Mouse (Mus musculus): ENCODE data around the gene Amhr2. TPM values are rescaled to one million over a fixed set of nuclear protein-coding genes. Genes with fewer than 3 reads are reported as not detected.

The Amhr2 gene
- polyA plus RNA-seq, 1 experiment: 4.8 TPM

DNA sequence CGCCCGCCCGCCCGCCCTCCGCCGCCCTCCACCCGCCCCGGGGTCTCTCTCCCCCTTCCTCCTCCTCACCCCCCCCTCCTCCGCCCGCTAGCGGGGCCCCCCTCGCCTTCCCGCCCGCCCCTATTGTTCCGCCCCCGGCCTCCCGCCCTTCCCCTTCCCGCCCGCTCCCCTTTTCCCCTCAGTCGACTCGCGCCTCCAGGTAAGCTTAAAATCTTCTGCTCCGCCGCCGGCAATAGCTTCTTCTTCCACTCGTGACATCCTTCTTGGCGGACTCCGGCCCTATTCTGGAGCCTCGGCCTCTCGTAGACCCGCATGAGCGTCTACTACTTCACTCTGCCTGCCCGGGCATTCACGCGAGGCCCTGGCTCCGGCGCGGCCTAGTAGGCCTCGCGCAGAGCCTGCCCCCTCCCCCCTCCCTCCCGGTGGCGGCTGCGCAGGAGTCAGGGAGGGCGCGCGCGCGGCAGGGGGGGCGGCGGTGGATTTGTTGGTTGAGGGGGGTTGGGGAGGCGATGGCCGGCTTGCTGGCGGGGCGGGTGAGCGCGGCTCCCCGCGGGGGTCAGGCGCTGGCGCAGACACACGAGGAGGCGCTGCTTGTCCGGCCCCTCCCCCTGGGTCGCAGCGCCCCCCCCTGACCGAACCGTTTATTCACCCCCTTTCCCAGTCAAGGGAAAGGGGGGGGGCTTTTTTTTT lies 25.6 kb downstream of the Amhr2 start:
- Histone ChIP-seq H3K4me3 (replicated peaks; ENCODE audit: control insufficient read depth, low read depth, low read length) (peak overlapping the region; percentile 98), H3K4me1 (ENCODE audit: control insufficient read depth, insufficient read depth, low read length) (no peaks in the 10 kb centered on the region), H3K27ac (ENCODE audit: control insufficient read depth, insufficient read depth, low read depth, low read length, poor library complexity) (peak overlapping the region; percentile 87)
- WGBS: under 1% methylated on average over 47 of the region's 67 CpGs
- TF ChIP-seq POLR2A (IDR thresholded peaks at IDR 0.05; ENCODE audit: borderline replicate concordance, control insufficient read depth, low read depth, low read length) (no peak), CTCF (IDR thresholded peaks at IDR 0.05; ENCODE audit: control insufficient read depth, insufficient read depth, low read length) (no peak)

- Histone ChIP-seq H3K4me3 (replicated peaks; ENCODE audit: control insufficient read depth, low read depth, low read length) (peak overlapping the region; percentile 98), H3K27ac (ENCODE audit: control insufficient read depth, insufficient read depth, low read depth, low read length, poor library complexity) (no peak overlapping the region), H3K4me1 (ENCODE audit: control insufficient read depth, insufficient read depth, low read length) (no peaks in the 10 kb centered on the region)
- WGBS: under 1% methylated on average over 10 of the region's 10 CpGs
- no peak for TF ChIP-seq CTCF (IDR thresholded peaks at IDR 0.05; ENCODE audit: control insufficient read depth, insufficient read depth, low read length)
- no peak for TF ChIP-seq POLR2A (IDR thresholded peaks at IDR 0.05; ENCODE audit: borderline replicate concordance, control insufficient read depth, low read depth, low read length)
These were observed 26.1 kb downstream of the Amhr2 start for GRCm38 (mm10) chr15:102471295-102471645.

- Histone ChIP-seq H3K4me3 (replicated peaks; ENCODE audit: control insufficient read depth, low read depth, low read length) (peak overlapping the region; percentile 32), H3K27ac (ENCODE audit: control insufficient read depth, insufficient read depth, low read depth, low read length, poor library complexity) (no peak overlapping the region), H3K4me1 (ENCODE audit: control insufficient read depth, insufficient read depth, low read length) (no peaks in the 10 kb centered on the region)
- no peak for TF ChIP-seq POLR2A (IDR thresholded peaks at IDR 0.05; ENCODE audit: borderline replicate concordance, control insufficient read depth, low read depth, low read length)
- no peak for TF ChIP-seq CTCF (IDR thresholded peaks at IDR 0.05; ENCODE audit: control insufficient read depth, insufficient read depth, low read length)
These were observed 26.6 kb downstream of the Amhr2 start for GRCm38 (mm10) chr15:102471727-102472126.

DNA sequence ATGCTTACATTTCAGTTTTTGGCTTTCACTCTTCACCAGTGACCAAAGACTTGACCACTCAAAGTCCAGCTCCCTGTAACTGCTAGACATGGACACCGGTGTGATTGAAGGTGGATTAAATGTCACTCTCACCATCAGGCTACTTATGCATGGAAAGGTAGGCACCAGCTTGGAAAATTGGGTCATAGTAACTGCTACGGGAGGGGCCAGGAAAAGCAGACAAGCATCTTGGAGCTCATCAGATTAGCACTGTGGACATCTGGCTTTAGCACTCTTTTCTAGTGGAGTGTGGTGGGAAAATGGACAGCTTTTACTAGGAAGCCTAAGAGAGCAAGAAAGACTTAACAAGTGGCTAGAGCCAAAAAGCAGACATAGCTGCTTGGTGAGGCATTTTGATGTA lies 28.1 kb downstream of the Amhr2 start:
- H3K4me3 ChIP-seq (replicated peaks; ENCODE audit: control insufficient read depth, low read depth, low read length): no peak overlapping the region
- TF ChIP-seq POLR2A (IDR thresholded peaks at IDR 0.05; ENCODE audit: borderline replicate concordance, control insufficient read depth, low read depth, low read length) (no peak), CTCF (IDR thresholded peaks at IDR 0.05; ENCODE audit: control insufficient read depth, insufficient read depth, low read length) (no peak)
- no peak overlapping the region for H3K27ac ChIP-seq (ENCODE audit: control insufficient read depth, insufficient read depth, low read depth, low read length, poor library complexity)
- 80% methylated on average over 2 of the region's 2 CpGs for WGBS
- H3K4me1 ChIP-seq (ENCODE audit: control insufficient read depth, insufficient read depth, low read length): no peaks in the 10 kb centered on the region

GRCm38 (mm10) chr15:102474520-102474919 lies 29.4 kb downstream of the Amhr2 start:
- Histone ChIP-seq H3K27ac (ENCODE audit: control insufficient read depth, insufficient read depth, low read depth, low read length, poor library complexity) (no peak overlapping the region), H3K4me1 (ENCODE audit: control insufficient read depth, insufficient read depth, low read length) (no peaks in the 10 kb centered on the region), H3K4me3 (replicated peaks; ENCODE audit: control insufficient read depth, low read depth, low read length) (no peak overlapping the region)
- WGBS: 88% methylated on average over 2 of the region's 2 CpGs
- TF ChIP-seq POLR2A (IDR thresholded peaks at IDR 0.05; ENCODE audit: borderline replicate concordance, control insufficient read depth, low read depth, low read length) (no peak), CTCF (IDR thresholded peaks at IDR 0.05; ENCODE audit: control insufficient read depth, insufficient read depth, low read length) (no peak)

- no peaks in the 10 kb centered on the region for H3K4me1 ChIP-seq (ENCODE audit: control insufficient read depth, insufficient read depth, low read length)
- TF ChIP-seq CTCF (IDR thresholded peaks at IDR 0.05; ENCODE audit: control insufficient read depth, insufficient read depth, low read length) (no peak), POLR2A (IDR thresholded peaks at IDR 0.05; ENCODE audit: borderline replicate concordance, control insufficient read depth, low read depth, low read length) (no peak)
- no peak overlapping the region for H3K27ac ChIP-seq (ENCODE audit: control insufficient read depth, insufficient read depth, low read depth, low read length, poor library complexity)
- H3K4me3 ChIP-seq (replicated peaks; ENCODE audit: control insufficient read depth, low read depth, low read length): no peak overlapping the region
- 95% methylated on average over 3 of the region's 3 CpGs for WGBS
These were observed 38.0 kb downstream of the Amhr2 start for GRCm38 (mm10) chr15:102483136-102483535.

DNA sequence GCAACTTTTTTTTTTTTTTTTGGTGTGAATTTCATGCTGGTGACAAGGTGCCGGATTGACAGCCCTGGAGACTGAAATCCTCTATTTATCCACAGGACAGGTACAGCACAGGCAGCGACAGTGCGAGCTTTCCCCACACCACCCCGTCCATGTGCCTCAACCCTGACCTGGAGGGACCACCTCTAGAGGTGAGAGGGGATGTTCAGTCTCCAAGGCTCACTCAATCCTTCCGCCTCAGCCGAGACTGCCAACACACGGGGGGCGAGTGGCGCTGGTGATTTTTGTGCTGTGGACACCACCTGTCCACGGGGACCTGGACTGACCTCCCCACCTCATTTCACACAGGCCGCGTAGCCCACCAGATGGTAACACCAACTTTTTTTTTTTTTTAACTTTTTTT lies 40.7 kb downstream of the Amhr2 start:
- 94% methylated on average over 12 of the region's 12 CpGs for WGBS
- TF ChIP-seq POLR2A (IDR thresholded peaks at IDR 0.05; ENCODE audit: borderline replicate concordance, control insufficient read depth, low read depth, low read length) (no peak), CTCF (IDR thresholded peaks at IDR 0.05; ENCODE audit: control insufficient read depth, insufficient read depth, low read length) (no peak)
- H3K4me1 ChIP-seq (ENCODE audit: control insufficient read depth, insufficient read depth, low read length): no peaks in the 10 kb centered on the region
- H3K4me3 ChIP-seq (replicated peaks; ENCODE audit: control insufficient read depth, low read depth, low read length): no peak overlapping the region
- no peak overlapping the region for H3K27ac ChIP-seq (ENCODE audit: control insufficient read depth, insufficient read depth, low read depth, low read length, poor library complexity)

GRCm38 (mm10) chr15:102487664-102488063 lies 42.5 kb downstream of the Amhr2 start:
- WGBS: 85% methylated on average over 1 of the region's 1 CpGs
- no peak overlapping the region for H3K4me3 ChIP-seq (replicated peaks; ENCODE audit: control insufficient read depth, low read depth, low read length)
- H3K27ac ChIP-seq (ENCODE audit: control insufficient read depth, insufficient read depth, low read depth, low read length, poor library complexity): no peak overlapping the region
- no peaks in the 10 kb centered on the region for H3K4me1 ChIP-seq (ENCODE audit: control insufficient read depth, insufficient read depth, low read length)
- TF ChIP-seq POLR2A (IDR thresholded peaks at IDR 0.05; ENCODE audit: borderline replicate concordance, control insufficient read depth, low read depth, low read length) (no peak), CTCF (IDR thresholded peaks at IDR 0.05; ENCODE audit: control insufficient read depth, insufficient read depth, low read length) (no peak)

DNA sequence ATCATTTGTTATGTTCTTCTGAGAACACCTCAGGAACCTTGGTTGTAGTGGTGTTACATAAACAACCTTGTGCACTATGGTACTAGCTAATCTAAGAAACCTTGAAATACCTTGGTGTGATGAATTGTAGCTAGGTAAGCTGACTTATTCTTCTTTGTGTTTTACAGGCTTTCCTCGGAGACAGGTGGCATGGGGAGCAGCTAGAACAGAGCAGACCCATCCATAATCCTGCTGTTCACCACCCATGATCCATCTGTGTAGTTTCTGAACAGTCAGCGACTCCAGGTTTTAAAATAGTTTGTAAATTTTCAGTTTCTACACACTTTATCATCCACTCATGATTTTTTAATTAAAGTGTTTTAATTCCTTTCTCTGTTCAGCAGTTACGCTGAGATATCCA lies 53.2 kb downstream of the Amhr2 start:
- Histone ChIP-seq H3K4me3 (replicated peaks; ENCODE audit: control insufficient read depth, low read depth, low read length) (no peak overlapping the region), H3K4me1 (ENCODE audit: control insufficient read depth, insufficient read depth, low read length) (no peaks in the 10 kb centered on the region), H3K27ac (ENCODE audit: control insufficient read depth, insufficient read depth, low read depth, low read length, poor library complexity) (no peak overlapping the region)
- no peak for TF ChIP-seq CTCF (IDR thresholded peaks at IDR 0.05; ENCODE audit: control insufficient read depth, insufficient read depth, low read length)
- WGBS: 88% methylated on average over 3 of the region's 3 CpGs

Data from bone marrow, adult 2 months (tissue).